Mouse (Mus musculus) olfactory bulb, adult 2 months (tissue): ENCODE measurements around the gene Polr2a.

Experiments used
- CTCF ChIP-seq: fragments of 200-500 bp; IDR thresholded peaks from 2 replicates; pipeline ENCODE4 v1.5.1; 2012; ENCODE audit warnings: low read depth, mild to moderate bottlenecking, low read length, moderate library complexity; ENCODE audit not compliant: insufficient read depth
- POLR2A ChIP-seq: fragments of 200-500 bp; IDR thresholded peaks from 2 replicates; pipeline ENCODE4 v1.6.1; 2012; ENCODE audit warnings: mild to moderate bottlenecking, low read depth, low read length, moderate library complexity; ENCODE audit not compliant: insufficient read depth

DNA sequence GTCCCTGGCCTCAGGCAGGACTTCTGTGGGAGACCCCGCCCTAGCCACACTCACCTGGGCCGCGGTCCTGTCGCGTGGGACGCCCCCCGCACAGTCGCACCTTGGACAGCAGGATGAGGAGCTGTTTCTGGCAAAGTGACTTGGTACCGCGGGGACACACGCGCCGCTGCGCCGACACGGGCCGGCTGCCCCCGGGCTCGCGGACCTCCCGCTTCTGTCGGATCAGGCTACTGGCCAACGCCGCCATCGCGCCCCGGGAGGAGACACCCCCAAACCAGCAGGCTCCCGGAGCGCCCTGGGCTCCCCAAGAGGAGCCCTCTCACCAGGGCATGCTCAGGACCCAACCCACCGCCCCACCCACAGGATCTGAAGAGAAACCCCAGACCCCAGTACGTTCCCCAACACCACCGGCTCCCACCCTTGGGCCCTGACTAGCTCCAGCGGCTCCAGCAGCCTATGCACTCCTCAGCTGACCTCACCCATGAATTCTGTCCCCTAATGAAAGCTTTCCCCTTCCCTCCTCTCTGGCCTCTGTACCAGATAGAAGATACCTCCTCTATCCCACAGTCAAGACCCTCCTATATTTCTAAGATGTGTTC, 43.0 kb upstream of the Polr2a start, which contains the start of gene Fgf11:
- no peak for TF ChIP-seq POLR2A
- no peak for TF ChIP-seq CTCF
